Mouse (Mus musculus) myocyte (in vitro differentiated cells): ENCODE measurements around the gene Twf2.

Experiments used
- CEBPB ChIP-seq: IDR thresholded peaks from 2 replicates; pipeline ENCODE4 v1.6.1; 2011; ENCODE audit warnings: mild to moderate bottlenecking, moderate library complexity; ENCODE audit not compliant: poor library complexity, insufficient read depth, severe bottlenecking
- MYOD1 ChIP-seq, 3 experiments: IDR thresholded peaks; one replicate each; pipeline ENCODE4 v1.6.1; 2011; ENCODE audit warnings: control low read depth in 2 of 3, low read depth in 2 of 3, mild to moderate bottlenecking in 2 of 3, moderate library complexity in 1 of 3; ENCODE audit not compliant: insufficient read length in 2 of 3, control insufficient read depth in 1 of 3
- POLR2A ChIP-seq: IDR thresholded peaks from one replicate; pipeline ENCODE4 v1.6.1; 2011; ENCODE audit warnings: low read depth, mild to moderate bottlenecking, control low read depth, moderate library complexity; ENCODE audit not compliant: insufficient read length
- SRF ChIP-seq: IDR thresholded peaks from one replicate; pipeline ENCODE4 v1.6.1; 2011; ENCODE audit warnings: low read depth; ENCODE audit not compliant: control insufficient read depth, insufficient read length
- TCF12 ChIP-seq: IDR thresholded peaks from one replicate; pipeline ENCODE4 v1.6.1; 2011; ENCODE audit warnings: mild to moderate bottlenecking, control low read depth; ENCODE audit not compliant: poor library complexity, insufficient read depth, severe bottlenecking
- TCF3 ChIP-seq: IDR thresholded peaks from one replicate; pipeline ENCODE4 v1.6.1; 2011; ENCODE audit warnings: low read depth, control low read depth; ENCODE audit not compliant: insufficient read length

- no peak for TF ChIP-seq SRF
- no peak for TF ChIP-seq POLR2A
- TF ChIP-seq TCF3, result no peak
- TF ChIP-seq MYOD1 (IDR thresholded peaks at IDR 0.05; ENCODE audit: control insufficient read depth in 1 of 3, insufficient read length in 2 of 3, low read depth in 2 of 3), result no peak
- TF ChIP-seq CEBPB, result no peak
- no peak for TF ChIP-seq TCF12
Measured at GRCm38 (mm10) chr9:106216971-106217370, 14.1 kb downstream of the Twf2 start.
